Mouse (Mus musculus): Measurements from ENCODE around the gene H2-Q4. TPM values are rescaled to one million over a fixed set of nuclear protein-coding genes. Genes with fewer than 3 reads are reported as not detected.
A peak's percentile ranks its signal among the peaks of the same experiment; 100 is the strongest.
"Not testable (repeated sequence)": the region's sequence is repeated elsewhere in the genome, so short reads cannot be mapped to it uniquely, and the experiment has no call there.

The H2-Q4 gene
- 1.3 and 1.6 TPM in 2 replicates for polyA plus RNA-seq (2016; fragmentation: Nextera tagmentation; extraction: Ambion mirVana)

GRCm38 (mm10) chr17:35379369-35379728 lies at the start of gene H2-Q4:
H2-Q4 (plus strand) TSS chr17:35379617.
- no peak within 1 kb of the TSS for H3K27ac ChIP-seq
- H3K9ac ChIP-seq, result peak within 1 kb of the TSS; percentile 63
- under 1% methylated on average over 16 of the region's 16 CpGs for WGBS

GRCm38 (mm10) chr17:35329714-35330113 lies 49.7 kb upstream of the H2-Q4 start:
- ATAC-seq (ENCODE audit: low FRiP score); H3K9ac ChIP-seq; H3K27ac ChIP-seq; H3K27me3 ChIP-seq; H3K36me3 ChIP-seq (replicated peaks); H3K4me1 ChIP-seq; H3K4me2 ChIP-seq; H3K4me3 ChIP-seq (replicated peaks); H3K9me3 ChIP-seq: not testable (repeated sequence)
- WGBS, result 57% methylated on average over 3 of the region's 3 CpGs

More at GRCm38 (mm10) chr17:35379369-35379728, at the start of gene H2-Q4:
- Histone ChIP-seq H3K36me3 (replicated peaks) (no peaks in the 10 kb centered on the region), H3K9me3 (0 out of 2 replicates have a peak, but pooled peaks cover 5% of the 10 kb centered on the region), H3K4me3 (replicated peaks) (peak within 1 kb of the TSS; percentile 60), H3K4me2 (peak within 1 kb of the TSS; percentile 96), H3K4me1 (peaks cover 14% of the 10 kb centered on the region), H3K27me3 (peaks cover 17% of the 10 kb centered on the region; the same call in 1 of the 2 replicates)
- peak; percentile 80 for ATAC-seq (ENCODE audit: low FRiP score)

- ATAC-seq (ENCODE audit: low FRiP score); H3K9ac ChIP-seq; H3K9me3 ChIP-seq; H3K4me1 ChIP-seq; H3K27ac ChIP-seq; H3K36me3 ChIP-seq (replicated peaks); H3K27me3 ChIP-seq; H3K4me3 ChIP-seq (replicated peaks); H3K4me2 ChIP-seq: not testable (repeated sequence)
- WGBS, result 79% methylated on average over 6 of the region's 6 CpGs
Measured at GRCm38 (mm10) chr17:35331546-35331945, 47.9 kb upstream of the H2-Q4 start.

GRCm38 (mm10) chr17:35342071-35342671 lies 37.2 kb upstream of the H2-Q4 start, which contains the start of gene H2-Q2:
H2-Q2 (plus strand) TSS chr17:35342242.
- Histone ChIP-seq H3K4me1 (peaks cover 10% of the 10 kb centered on the region), H3K27me3 (peaks cover 57% of the 10 kb centered on the region), H3K27ac (no peak within 1 kb of the TSS), H3K4me2 (peak within 1 kb of the TSS; percentile 67), H3K4me3 (replicated peaks) (peak within 1 kb of the TSS; percentile 37), H3K36me3 (replicated peaks) (no peaks in the 10 kb centered on the region), H3K9me3 (no peaks in the 10 kb centered on the region), H3K9ac (0 out of 2 replicates have a peak within 1 kb of the TSS, but pooled peaks have one; percentile 30)
- WGBS, result 1% methylated on average over 40 of the region's 40 CpGs
- ATAC-seq (ENCODE audit: low FRiP score), result no peak

- 3% methylated on average over 46 of the region's 46 CpGs for WGBS
- H3K4me2 ChIP-seq, result peak overlapping the region; percentile 67
- H3K4me1 ChIP-seq, result peaks cover 10% of the 10 kb centered on the region
- H3K9ac ChIP-seq, result 0 out of 2 replicates have a peak overlapping the region, but pooled peaks have one; percentile 30
- no peak overlapping the region for H3K27ac ChIP-seq
- no peak for ATAC-seq (ENCODE audit: low FRiP score)
- no peaks in the 10 kb centered on the region for H3K36me3 ChIP-seq (replicated peaks)
- no peaks in the 10 kb centered on the region for H3K9me3 ChIP-seq
- peak overlapping the region; percentile 37 for H3K4me3 ChIP-seq (replicated peaks)
- peaks cover 57% of the 10 kb centered on the region for H3K27me3 ChIP-seq
Measured at GRCm38 (mm10) chr17:35342711-35343476, 36.5 kb upstream of the H2-Q4 start.

- not testable (repeated sequence) for H3K4me1 ChIP-seq; H3K4me2 ChIP-seq; ATAC-seq (ENCODE audit: low FRiP score); H3K36me3 ChIP-seq (replicated peaks); H3K27ac ChIP-seq; H3K4me3 ChIP-seq (replicated peaks); H3K9me3 ChIP-seq; H3K9ac ChIP-seq
- H3K27me3 ChIP-seq, result peaks cover 28% of the 10 kb centered on the region
Measured at GRCm38 (mm10) chr17:35347659-35348058, 31.8 kb upstream of the H2-Q4 start.

GRCm38 (mm10) chr17:35353275-35353674 lies 26.1 kb upstream of the H2-Q4 start:
- not testable (repeated sequence) for H3K4me3 ChIP-seq (replicated peaks); H3K9ac ChIP-seq; H3K9me3 ChIP-seq; ATAC-seq (ENCODE audit: low FRiP score); H3K4me1 ChIP-seq; H3K27ac ChIP-seq; H3K36me3 ChIP-seq (replicated peaks); H3K4me2 ChIP-seq
- H3K27me3 ChIP-seq, result peaks cover 12% of the 10 kb centered on the region
- WGBS, result 72% methylated on average over 6 of the region's 6 CpGs

GRCm38 (mm10) chr17:35354071-35354470 lies 25.3 kb upstream of the H2-Q4 start:
- 80% methylated on average over 2 of the region's 2 CpGs for WGBS
- H3K27me3 ChIP-seq, result peaks cover 20% of the 10 kb centered on the region
- no peaks in the 10 kb centered on the region for H3K36me3 ChIP-seq (replicated peaks)
- peaks cover 3% of the 10 kb centered on the region for H3K4me1 ChIP-seq
- no peak overlapping the region for H3K4me2 ChIP-seq
- H3K4me3 ChIP-seq (replicated peaks), result no peak overlapping the region
- no peak overlapping the region for H3K9ac ChIP-seq
- H3K27ac ChIP-seq, result no peak overlapping the region
- no peak for ATAC-seq (ENCODE audit: low FRiP score)
- H3K9me3 ChIP-seq, result no peaks in the 10 kb centered on the region

- ATAC-seq (ENCODE audit: low FRiP score), result no peak
- Histone ChIP-seq H3K27ac (no peak overlapping the region), H3K9me3 (no peaks in the 10 kb centered on the region), H3K4me2 (no peak overlapping the region), H3K27me3 (peaks cover 28% of the 10 kb centered on the region), H3K4me1 (peaks cover 8% of the 10 kb centered on the region), H3K4me3 (replicated peaks) (no peak overlapping the region), H3K36me3 (replicated peaks) (no peaks in the 10 kb centered on the region), H3K9ac (no peak overlapping the region)
- WGBS, result 56% methylated on average over 1 of the region's 1 CpGs
Measured at GRCm38 (mm10) chr17:35357086-35357485, 22.3 kb upstream of the H2-Q4 start.

- 7% methylated on average over 38 of the region's 38 CpGs for WGBS
- peak overlapping the region; percentile 59 for H3K4me2 ChIP-seq
- H3K4me3 ChIP-seq (replicated peaks), result peak overlapping the region; percentile 35
- peaks cover 6% of the 10 kb centered on the region; the same call in 1 of the 2 replicates for H3K9me3 ChIP-seq
- peaks cover 8% of the 10 kb centered on the region for H3K4me1 ChIP-seq
- no peak for ATAC-seq (ENCODE audit: low FRiP score)
- H3K36me3 ChIP-seq (replicated peaks), result no peaks in the 10 kb centered on the region
- 0 out of 2 replicates have a peak overlapping the region, but pooled peaks have one; percentile 14 for H3K9ac ChIP-seq
- H3K27ac ChIP-seq, result no peak overlapping the region
- H3K27me3 ChIP-seq, result peaks cover 28% of the 10 kb centered on the region
Measured at GRCm38 (mm10) chr17:35358763-35359469, 20.5 kb upstream of the H2-Q4 start.

GRCm38 (mm10) chr17:35359470-35359862 lies 20.0 kb upstream of the H2-Q4 start:
- ATAC-seq (ENCODE audit: low FRiP score), result no peak
- Histone ChIP-seq H3K9me3 (peaks cover 6% of the 10 kb centered on the region; the same call in 1 of the 2 replicates), H3K9ac (0 out of 2 replicates have a peak overlapping the region, but pooled peaks have one; percentile 14), H3K4me1 (peaks cover 8% of the 10 kb centered on the region), H3K36me3 (replicated peaks) (no peaks in the 10 kb centered on the region), H3K27me3 (peaks cover 28% of the 10 kb centered on the region), H3K27ac (no peak overlapping the region), H3K4me2 (peak overlapping the region; percentile 59), H3K4me3 (replicated peaks) (peak overlapping the region; percentile 35)
- 21% methylated on average over 21 of the region's 21 CpGs for WGBS
